Comparison of ENCODE assay signal across 11 mouse cellular contexts in the genomic region with DNA sequence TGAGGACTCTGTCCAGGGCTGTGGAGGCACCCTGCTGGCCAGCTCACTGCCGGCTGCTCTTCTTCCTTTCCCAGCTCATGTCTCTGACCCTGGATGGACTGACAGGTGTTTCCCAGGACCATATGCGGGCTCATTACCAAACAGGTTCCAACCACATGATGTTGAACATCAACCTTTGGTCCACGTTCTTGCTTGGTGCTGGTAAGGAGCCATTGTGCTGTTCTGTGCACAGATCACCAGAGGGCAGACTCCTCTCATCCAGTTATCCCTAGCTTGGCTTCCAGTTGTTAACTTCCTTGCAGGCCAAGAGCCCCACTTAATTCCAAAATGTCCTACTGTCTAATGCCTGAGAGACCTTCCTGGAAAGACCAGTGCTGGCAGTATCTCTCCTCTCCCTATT. TPM values are rescaled to one million over a fixed set of nuclear protein-coding genes. Genes with fewer than 3 reads are reported as not detected.
DNase-seq lines count a peak whose midpoint lies in the region; ATAC-seq lines count a peak whose summit lies in the region.
"Had no signal": no experiment of that assay in that cellular context is flagged by ENCODE, and none has a peak within 500 bp of the region (broad histone marks: within the 10 kb centered on the region; RNA-seq: fewer than 3 reads in every experiment).

No protein-coding gene starts in this region.

- H3K9ac ChIP-seq in kidney, embryonic 14.5 days (ENCODE audit: low read depth, low read length), result no peak overlapping the region

- ATAC-seq in cerebellum, adult (ENCODE audit: insufficient number of reproducible peaks, low FRiP score, low TSS enrichment), result no peak
- ATAC-seq in kidney, embryonic 14.5 days (ENCODE audit: low FRiP score, low TSS enrichment), result no peak
- ATAC-seq in megakaryocyte, adult 5-6 weeks (ENCODE audit: poor library complexity, severe bottlenecking), result no peak

- H3K4me3 ChIP-seq in kidney, embryonic 14.5 days (ENCODE audit: low read length), result no peak overlapping the region
- H3K4me3 ChIP-seq: myocyte had no signal

- peaks cover 5% of the 10 kb centered on the region; the same call in 1 of the 2 replicates for H3K4me1 ChIP-seq in kidney, embryonic 14.5 days (ENCODE audit: control insufficient read depth, insufficient read depth, low read length)

- no peaks in the 10 kb centered on the region for H3K9me3 ChIP-seq in kidney, embryonic 14.5 days (ENCODE audit: control insufficient read depth, low read length)

- no peak overlapping the region for H3K4me2 ChIP-seq in kidney, embryonic 14.5 days (replicated peaks; ENCODE audit: low read depth, low read length)

- peaks cover 59% of the 10 kb centered on the region for H3K36me3 ChIP-seq in kidney, embryonic 14.5 days (ENCODE audit: control insufficient read depth, insufficient read depth, low read length)

- no peak overlapping the region for H3K27ac ChIP-seq in kidney, embryonic 14.5 days (ENCODE audit: low read depth, low read length)

- 82% methylated on average over 3 of the region's 3 CpGs for WGBS in kidney, embryonic 14.5 days

- no peaks in the 10 kb centered on the region for H3K27me3 ChIP-seq in kidney, embryonic 14.5 days (ENCODE audit: control insufficient read depth, insufficient read depth, low read length)

- peak; percentile 67 for DNase-seq in cerebellum, adult 9-10 months
- peak; percentile 41 to 70 for DNase-seq in kidney, adult 8-10 months
- DNase-seq in ES-CJ7 (ENCODE audit: low read depth, low spot score), result peak; percentile 65
- peak; percentile 67 for DNase-seq in kidney, adult 9 months
- DNase-seq in layer of hippocampus, postnatal 10 days (ENCODE audit: low spot score in 2 of 2), result no peak
- DNase-seq: lung, postnatal 10 days; right cerebral cortex, adult 18-20 months had no signal

RNA-seq across cellular contexts. Expression of gene Slc35b1, which starts 4.5 kb away (rescaled TPM):
- polyA plus RNA-seq in kidney, embryonic 14.5 days (2014; fragmentation: Nextera tagmentation; extraction: Ambion mirVana), result 94.4 and 111 TPM in 2 replicates
- total RNA-seq in megakaryocyte, adult 5-6 weeks (2015), result 44.9 and 59.7 TPM in 2 replicates
- 59.2 and 62.2 TPM in 2 replicates for total RNA-seq in megakaryocyte, adult 5-6 weeks (2017)
- 10 to 100 TPM; 75.0 to 81.6 TPM for total RNA-seq in layer of hippocampus, postnatal 10 days (2021)

RNA-seq across cellular contexts. Expression of gene Spop, which starts 24.9 kb away (rescaled TPM):
- 71.4 and 112 TPM in 2 replicates for polyA plus RNA-seq in kidney, embryonic 14.5 days (2014; fragmentation: Nextera tagmentation; extraction: Ambion mirVana)
- 102 and 112 TPM in 2 replicates for total RNA-seq in megakaryocyte, adult 5-6 weeks (2015)
- total RNA-seq in megakaryocyte, adult 5-6 weeks (2017), result 76.1 and 83.3 TPM in 2 replicates
- total RNA-seq in layer of hippocampus, postnatal 10 days (2021), result 100 to 1,000 TPM; 132 to 137 TPM

RNA-seq across cellular contexts. Expression of gene Fam117a, which starts 52.2 kb away (rescaled TPM):
- polyA plus RNA-seq in kidney, embryonic 14.5 days (2014; fragmentation: Nextera tagmentation; extraction: Ambion mirVana), result 11.9 and 13.0 TPM in 2 replicates
- 62.5 and 73.3 TPM in 2 replicates for total RNA-seq in megakaryocyte, adult 5-6 weeks (2015)
- total RNA-seq in megakaryocyte, adult 5-6 weeks (2017), result 63.5 and 72.2 TPM in 2 replicates
- 1 to 10 TPM; 5.8 to 6.5 TPM for total RNA-seq in layer of hippocampus, postnatal 10 days (2021)

Comparison
In these comparisons a context has a peak if more than half of its experiments do, and no peak if none do; other contexts are left out.
1. DNase-seq: peak in cerebellum, adult 9-10 months (single experiment), kidney, adult 8-10 months (2 of 2), ES-CJ7 (single experiment) and kidney, adult 9 months (single experiment); none in layer of hippocampus, postnatal 10 days (0 of 2).
2. RNA of gene Fam117a, which starts 52.2 kb away (total RNA-seq): 62.5 to 73.3 TPM in megakaryocyte, adult 5-6 weeks; 5.8 to 6.5 TPM in layer of hippocampus, postnatal 10 days; every median in the first group is over 4 times any median in the second.